Mouse (Mus musculus) heart, embryonic 10.5 days (tissue): ENCODE data around the gene Pdzk1ip1. TPM values are rescaled to one million over a fixed set of nuclear protein-coding genes. Genes with fewer than 3 reads are reported as not detected.
A peak's percentile ranks its signal among the peaks of the same experiment; 100 is the strongest.

Source experiments
- DNase-seq: peaks from one replicate; pipeline ENCODE4 v3.0.0-alpha.2; 2017; ENCODE audit warnings: low spot score
- H3K27ac ChIP-seq: fragments of 300-500 bp; sonication (generic); 2 replicates; pipeline ENCODE4 v1.5.1; 2016; ENCODE audit warnings: mild to moderate bottlenecking
- H3K27me3 ChIP-seq: fragments of 300-500 bp; sonication (generic); 2 replicates; pipeline ENCODE4 v1.6.1; 2016; ENCODE audit warnings: mild to moderate bottlenecking; ENCODE audit not compliant: poor library complexity, insufficient read depth, severe bottlenecking
- H3K36me3 ChIP-seq: fragments of 300-500 bp; sonication (generic); 2 replicates; pipeline ENCODE4 v1.6.1; 2016; ENCODE audit warnings: mild to moderate bottlenecking, moderate library complexity
- H3K4me1 ChIP-seq: fragments of 300-500 bp; sonication (generic); 2 replicates; pipeline ENCODE4 v1.6.1; 2016; ENCODE audit warnings: mild to moderate bottlenecking
- H3K4me3 ChIP-seq: fragments of 300-500 bp; sonication (generic); 2 replicates; pipeline ENCODE4 v1.5.1; 2016; ENCODE audit warnings: mild to moderate bottlenecking, moderate library complexity
- H3K9me3 ChIP-seq: fragments of 300-500 bp; sonication (generic); 2 replicates; pipeline ENCODE4 v1.6.1; 2016; ENCODE audit warnings: mild to moderate bottlenecking, moderate library complexity
- WGBS: fragments of 180-500 bp; shearing (Covaris S2); methylation state at CpG from one replicate; pipeline ENCODE4 v1.1.7; 2016; 5-methylcytosine and 5-hydroxymethylcytosine counted together
- polyA plus RNA-seq: library from polyadenylated mRNA; unstranded; fragments of >200 nt; fragmentation: Nextera tagmentation; extraction: Ambion mirVana; gene quantifications from 2 replicates; pipeline ENCODE4 v1.2.1, GENCODE M21; 2016

Pdzk1ip1 gene
- polyA plus RNA-seq, 1 experiment from 2014 or later: 19.5 TPM

- 48% methylated on average over 4 of the region's 4 CpGs for WGBS
- Histone ChIP-seq H3K27ac (no peak overlapping the region), H3K4me1 (no peaks in the 10 kb centered on the region), H3K27me3 (peaks cover 5% of the 10 kb centered on the region; the same call in 1 of the 2 replicates), H3K9me3 (no peaks in the 10 kb centered on the region), H3K4me3 (no peak overlapping the region), H3K36me3 (no peaks in the 10 kb centered on the region)
- DNase-seq: no peak
Observed at GRCm38 (mm10) chr4:115103510-115103909, 15.0 kb downstream of the Pdzk1ip1 start.

GRCm38 (mm10) chr4:115111167-115111566 lies 22.7 kb downstream of the Pdzk1ip1 start:
- Histone ChIP-seq H3K4me1 (no peaks in the 10 kb centered on the region), H3K27ac (no peak overlapping the region), H3K36me3 (no peaks in the 10 kb centered on the region), H3K4me3 (no peak overlapping the region), H3K9me3 (no peaks in the 10 kb centered on the region), H3K27me3 (no peaks in the 10 kb centered on the region)
- 70% methylated on average over 2 of the region's 2 CpGs for WGBS
- DNase-seq: no peak

GRCm38 (mm10) chr4:115113266-115113665 lies 24.8 kb downstream of the Pdzk1ip1 start:
- Histone ChIP-seq H3K4me1 (no peaks in the 10 kb centered on the region), H3K36me3 (no peaks in the 10 kb centered on the region), H3K9me3 (no peaks in the 10 kb centered on the region), H3K27me3 (no peaks in the 10 kb centered on the region), H3K4me3 (no peak overlapping the region), H3K27ac (no peak overlapping the region)
- WGBS: 19% methylated on average over 5 of the region's 5 CpGs
- no peak for DNase-seq

GRCm38 (mm10) chr4:115119642-115120041 lies 31.1 kb downstream of the Pdzk1ip1 start:
- Histone ChIP-seq H3K4me1 (no peaks in the 10 kb centered on the region), H3K4me3 (no peak overlapping the region), H3K36me3 (no peaks in the 10 kb centered on the region), H3K27ac (no peak overlapping the region), H3K9me3 (no peaks in the 10 kb centered on the region), H3K27me3 (no peaks in the 10 kb centered on the region)
- no peak for DNase-seq
- WGBS: 80% methylated on average over 3 of the region's 3 CpGs

GRCm38 (mm10) chr4:115121162-115121561 lies 32.7 kb downstream of the Pdzk1ip1 start:
- DNase-seq: no peak
- Histone ChIP-seq H3K9me3 (no peaks in the 10 kb centered on the region), H3K27ac (no peak overlapping the region), H3K36me3 (no peaks in the 10 kb centered on the region), H3K27me3 (no peaks in the 10 kb centered on the region), H3K4me1 (no peaks in the 10 kb centered on the region), H3K4me3 (no peak overlapping the region)
- 60% methylated on average over 2 of the region's 2 CpGs for WGBS

GRCm38 (mm10) chr4:115121608-115122007 lies 33.1 kb downstream of the Pdzk1ip1 start:
- H3K9me3 ChIP-seq: no peaks in the 10 kb centered on the region
- no peak overlapping the region for H3K27ac ChIP-seq
- H3K4me1 ChIP-seq: no peaks in the 10 kb centered on the region
- WGBS: 76% methylated on average over 5 of the region's 5 CpGs
- H3K27me3 ChIP-seq: no peaks in the 10 kb centered on the region
- DNase-seq: no peak
- no peak overlapping the region for H3K4me3 ChIP-seq
- H3K36me3 ChIP-seq: no peaks in the 10 kb centered on the region

GRCm38 (mm10) chr4:115123507-115123906 lies 35.0 kb downstream of the Pdzk1ip1 start:
- Histone ChIP-seq H3K4me3 (no peak overlapping the region), H3K36me3 (no peaks in the 10 kb centered on the region), H3K27ac (no peak overlapping the region), H3K4me1 (no peaks in the 10 kb centered on the region), H3K9me3 (no peaks in the 10 kb centered on the region), H3K27me3 (no peaks in the 10 kb centered on the region)
- WGBS: 58% methylated on average over 2 of the region's 2 CpGs
- DNase-seq: no peak

GRCm38 (mm10) chr4:115124713-115125112 lies 36.2 kb downstream of the Pdzk1ip1 start:
- no peaks in the 10 kb centered on the region for H3K36me3 ChIP-seq
- no peak overlapping the region for H3K4me3 ChIP-seq
- H3K27ac ChIP-seq: no peak overlapping the region
- no peak for DNase-seq
- H3K27me3 ChIP-seq: no peaks in the 10 kb centered on the region
- H3K9me3 ChIP-seq: no peaks in the 10 kb centered on the region
- no peaks in the 10 kb centered on the region for H3K4me1 ChIP-seq

- 3% methylated on average over 5 of the region's 5 CpGs for WGBS
- Histone ChIP-seq H3K27ac (no peak overlapping the region), H3K36me3 (no peaks in the 10 kb centered on the region), H3K4me3 (peak overlapping the region; percentile 54), H3K9me3 (no peaks in the 10 kb centered on the region), H3K4me1 (peaks cover 13% of the 10 kb centered on the region), H3K27me3 (peaks cover 17% of the 10 kb centered on the region)
- no peak for DNase-seq
Observed at GRCm38 (mm10) chr4:115133085-115133484, 44.6 kb downstream of the Pdzk1ip1 start.

GRCm38 (mm10) chr4:115133621-115134295 lies 45.2 kb downstream of the Pdzk1ip1 start, which contains the start of gene Cyp4x1:
Gene Cyp4x1, minus strand, starts transcription at chr4:115134281.
- no peak for DNase-seq
- H3K27ac ChIP-seq: no peak within 1 kb of the TSS
- 2% methylated on average over 29 of the region's 29 CpGs for WGBS
- H3K4me1 ChIP-seq: peaks cover 13% of the 10 kb centered on the region
- peaks cover 17% of the 10 kb centered on the region for H3K27me3 ChIP-seq
- peak within 1 kb of the TSS; percentile 54 for H3K4me3 ChIP-seq
- H3K36me3 ChIP-seq: no peaks in the 10 kb centered on the region
- no peaks in the 10 kb centered on the region for H3K9me3 ChIP-seq

- no peaks in the 10 kb centered on the region for H3K36me3 ChIP-seq
- H3K27ac ChIP-seq: no peak overlapping the region
- whole genome bisulfite sequencing: 22% methylated on average over 7 of the region's 7 CpGs
Observed at GRCm38 (mm10) chr4:115134296-115134630, 45.8 kb downstream of the Pdzk1ip1 start.

More at GRCm38 (mm10) chr4:115134296-115134630, 45.8 kb downstream of the Pdzk1ip1 start:
- Histone ChIP-seq H3K4me3 (peak overlapping the region; percentile 54; the same call in 1 of the 2 replicates), H3K27me3 (peaks cover 17% of the 10 kb centered on the region), H3K9me3 (no peaks in the 10 kb centered on the region), H3K4me1 (peaks cover 13% of the 10 kb centered on the region)
- DNase-seq: no peak
